Mouse (Mus musculus) cerebellum, adult 2 months (tissue): Measurements from ENCODE around the gene Tec.

ENCODE experiments used
- CTCF ChIP-seq: fragments of 200-500 bp; IDR thresholded peaks from 2 replicates; pipeline ENCODE4 v1.5.1; 2011; ENCODE audit warnings: low read depth, mild to moderate bottlenecking, control low read depth, low read length, moderate library complexity, borderline replicate concordance; ENCODE audit not compliant: insufficient read depth
- POLR2A ChIP-seq: fragments of 200-500 bp; IDR thresholded peaks from 2 replicates; pipeline ENCODE4 v1.6.1; 2011; ENCODE audit warnings: low read length, control low read depth, borderline replicate concordance; ENCODE audit not compliant: insufficient read depth

- TF ChIP-seq POLR2A, result no peak
- TF ChIP-seq CTCF, result no peak
Observed at GRCm38 (mm10) chr5:72857756-72858155, 10.5 kb downstream of the Tec start.
